Mouse (Mus musculus): ENCODE data around the gene Prkg1. TPM values are rescaled to one million over a fixed set of nuclear protein-coding genes. Genes with fewer than 3 reads are reported as not detected.

Prkg1 gene
- polyA plus RNA-seq, 1 experiment from 2014 or later = 4.1 TPM

DNA sequence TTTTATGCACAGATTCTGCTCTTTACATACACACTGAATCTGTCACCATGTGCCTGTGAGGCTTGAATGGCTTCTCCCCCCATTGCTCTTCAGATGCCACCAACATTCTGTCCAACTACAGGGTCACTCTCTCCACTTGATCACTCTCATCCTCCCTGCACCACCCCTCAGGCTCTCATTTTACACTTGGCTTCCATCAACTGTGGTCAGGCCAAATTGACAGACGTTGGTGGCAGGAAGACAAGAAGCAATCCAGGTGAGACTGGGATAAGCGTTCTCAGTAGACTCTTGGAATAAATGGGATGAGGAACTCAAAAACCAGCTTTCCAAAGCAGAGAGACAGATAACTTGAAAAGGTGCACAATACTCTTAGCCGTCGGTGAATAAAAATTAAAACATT is 786.7 kb downstream of the Prkg1 start:
- no peak overlapping the region for H3K27ac ChIP-seq
- no peak overlapping the region for H3K4me3 ChIP-seq
- no peaks in the 10 kb centered on the region for H3K4me1 ChIP-seq (replicated peaks)
- H3K36me3 ChIP-seq = no peaks in the 10 kb centered on the region
- H3K9me3 ChIP-seq = no peaks in the 10 kb centered on the region
- no peaks in the 10 kb centered on the region for H3K27me3 ChIP-seq (ENCODE audit: insufficient read depth, poor library complexity, severe bottlenecking)
- DNase-seq (ENCODE audit: low spot score) = no peak
- 87% methylated on average over 4 of the region's 4 CpGs for WGBS

DNA sequence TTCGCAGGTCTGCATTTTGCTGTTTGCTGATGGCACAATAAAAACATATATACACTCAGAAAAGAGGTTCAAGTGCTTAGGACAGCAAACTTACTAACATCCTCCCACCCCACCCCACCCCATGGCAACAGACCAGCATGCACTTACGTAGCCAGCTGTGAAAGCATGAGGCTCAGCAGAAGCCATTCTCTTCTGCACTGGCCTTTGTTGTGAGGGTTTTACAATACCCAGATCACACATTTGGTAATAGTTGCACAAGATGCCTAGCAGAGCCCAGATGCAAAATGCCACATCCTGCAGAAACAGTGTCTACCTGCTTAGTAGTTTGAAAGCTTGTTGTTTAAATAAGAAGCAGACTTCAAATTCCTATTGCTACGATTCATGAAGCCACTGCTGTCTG is 814.2 kb downstream of the Prkg1 start:
- Histone ChIP-seq H3K27me3 (ENCODE audit: insufficient read depth, poor library complexity, severe bottlenecking) (no peaks in the 10 kb centered on the region), H3K36me3 (no peaks in the 10 kb centered on the region), H3K27ac (no peak overlapping the region), H3K4me1 (replicated peaks) (no peaks in the 10 kb centered on the region), H3K4me3 (no peak overlapping the region), H3K9me3 (no peaks in the 10 kb centered on the region)
- DNase-seq (ENCODE audit: low spot score) = no peak
- WGBS = 79% methylated on average over 3 of the region's 3 CpGs

DNA sequence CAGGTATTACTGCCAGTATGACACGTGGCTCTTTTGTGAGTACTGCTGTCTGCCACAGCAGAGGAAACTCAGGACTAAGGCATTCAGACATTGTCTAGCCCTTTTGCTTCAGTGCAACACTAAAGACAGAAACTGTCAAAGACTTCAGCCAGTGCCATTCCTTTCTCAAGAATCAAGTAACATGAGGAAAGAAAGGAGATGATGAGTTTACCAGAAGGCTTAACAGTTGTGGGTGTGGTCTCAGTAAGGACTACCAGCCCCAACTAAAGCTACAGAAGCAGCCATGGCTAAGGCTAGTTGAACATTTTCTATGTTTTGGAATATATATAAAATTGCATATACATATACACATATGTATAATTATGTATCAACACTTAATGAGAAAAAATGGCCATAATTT is 816.6 kb downstream of the Prkg1 start:
- Histone ChIP-seq H3K27ac (no peak overlapping the region), H3K36me3 (no peaks in the 10 kb centered on the region), H3K4me1 (replicated peaks) (no peaks in the 10 kb centered on the region), H3K4me3 (no peak overlapping the region), H3K27me3 (ENCODE audit: insufficient read depth, poor library complexity, severe bottlenecking) (no peaks in the 10 kb centered on the region), H3K9me3 (no peaks in the 10 kb centered on the region)
- DNase-seq (ENCODE audit: low spot score) = no peak
- 58% methylated on average over 1 of the region's 1 CpGs for WGBS

DNA sequence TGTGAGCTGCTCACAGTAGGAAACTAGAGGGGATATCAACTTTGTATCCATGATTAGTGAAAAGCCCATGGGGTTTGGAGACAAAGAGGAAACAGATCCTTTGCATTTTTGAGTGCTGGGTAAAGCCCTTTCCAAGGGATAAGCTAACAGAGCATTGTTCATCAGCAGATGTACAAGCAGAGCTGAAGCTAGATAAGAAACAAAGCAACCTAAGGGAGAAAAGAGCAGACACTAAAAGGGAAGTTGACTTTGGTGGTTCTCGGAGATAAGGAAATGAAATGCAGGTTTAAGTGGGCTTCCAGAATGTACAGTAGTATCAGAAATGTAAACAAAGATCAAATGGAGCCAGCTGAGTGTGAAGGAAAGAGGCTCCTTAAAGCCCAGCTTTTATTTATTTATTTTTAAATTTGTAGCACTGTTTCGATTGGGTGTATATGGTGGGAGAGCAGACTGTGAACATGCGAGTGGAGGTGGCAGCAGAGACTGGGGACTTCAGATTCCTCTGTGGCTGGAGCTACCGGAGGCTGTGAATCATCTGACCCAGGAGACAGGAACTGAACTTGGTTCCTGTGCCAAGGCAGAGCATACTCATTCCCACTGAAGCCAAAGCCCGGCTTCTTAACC is 822.4 kb downstream of the Prkg1 start:
- 59% methylated on average over 5 of the region's 5 CpGs for WGBS
- Histone ChIP-seq H3K9me3 (no peaks in the 10 kb centered on the region), H3K27ac (no peak overlapping the region; the same call in 1 of the 2 replicates), H3K4me3 (no peak overlapping the region), H3K4me1 (replicated peaks) (no peaks in the 10 kb centered on the region), H3K36me3 (no peaks in the 10 kb centered on the region), H3K27me3 (ENCODE audit: insufficient read depth, poor library complexity, severe bottlenecking) (no peaks in the 10 kb centered on the region)
- no peak for DNase-seq (ENCODE audit: low spot score)

DNA sequence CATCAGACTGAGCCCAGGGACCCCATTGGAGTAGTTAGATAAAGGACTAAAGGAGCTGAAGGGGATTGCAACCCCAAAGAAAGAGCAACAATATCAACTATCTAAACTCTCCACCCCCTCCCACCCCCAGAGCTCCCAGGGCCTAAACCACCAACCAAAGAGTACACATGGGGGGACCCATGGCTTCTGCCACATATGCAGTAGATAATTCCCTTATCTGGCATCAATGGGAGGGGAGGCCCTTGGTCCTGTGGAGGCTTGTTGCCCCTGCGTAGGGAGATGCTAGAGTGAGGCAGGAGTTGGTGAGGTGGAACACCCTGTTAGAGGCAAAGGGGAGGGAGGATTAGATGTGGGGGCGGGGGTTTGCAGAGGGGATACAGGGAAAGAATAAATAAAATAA is 826.8 kb downstream of the Prkg1 start:
- Histone ChIP-seq H3K4me1 (replicated peaks) (no peaks in the 10 kb centered on the region), H3K27ac (no peak overlapping the region), H3K36me3 (no peaks in the 10 kb centered on the region), H3K4me3 (no peak overlapping the region), H3K27me3 (ENCODE audit: insufficient read depth, poor library complexity, severe bottlenecking) (no peaks in the 10 kb centered on the region), H3K9me3 (no peaks in the 10 kb centered on the region)
- DNase-seq (ENCODE audit: low spot score) = no peak
- 87% methylated on average over 2 of the region's 2 CpGs for WGBS

DNA sequence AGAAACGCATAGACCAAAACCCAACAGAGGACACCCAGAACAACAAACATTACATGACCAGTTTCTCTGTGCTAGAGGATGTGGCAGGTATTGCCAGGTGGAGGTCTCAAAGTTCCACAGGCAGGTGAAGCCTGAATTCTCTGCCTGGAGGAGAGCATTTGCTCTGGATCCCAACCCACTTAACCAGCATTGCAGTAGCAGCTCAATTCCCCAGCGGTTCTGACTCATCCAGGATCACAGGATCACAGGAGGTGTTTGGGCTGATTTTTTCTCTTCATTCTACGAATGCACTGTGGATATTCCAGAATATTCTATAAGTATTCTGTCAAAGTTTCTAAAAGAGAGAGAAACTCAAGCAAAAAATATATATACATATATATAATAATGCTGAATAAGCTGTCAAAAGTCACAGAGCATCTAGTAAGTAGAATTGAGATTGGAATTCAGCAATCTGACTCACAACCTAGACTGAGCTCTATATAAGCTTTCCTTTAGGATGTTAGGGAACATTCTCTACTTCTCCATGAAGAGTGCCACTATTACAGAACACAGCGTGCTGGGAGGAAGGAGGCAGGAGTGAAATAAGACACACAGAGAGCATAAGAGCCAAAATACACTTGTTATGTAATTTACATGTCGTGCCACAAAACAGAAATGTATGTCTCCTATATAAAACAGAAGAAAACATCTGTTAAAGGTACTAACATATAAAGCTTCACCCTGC is 833.2 kb downstream of the Prkg1 start:
- no peak overlapping the region for H3K27ac ChIP-seq
- H3K9me3 ChIP-seq = no peaks in the 10 kb centered on the region
- no peak for DNase-seq (ENCODE audit: low spot score)
- no peaks in the 10 kb centered on the region for H3K27me3 ChIP-seq (ENCODE audit: insufficient read depth, poor library complexity, severe bottlenecking)
- H3K36me3 ChIP-seq = no peaks in the 10 kb centered on the region
- H3K4me1 ChIP-seq (replicated peaks) = no peaks in the 10 kb centered on the region
- 86% methylated on average over 5 of the region's 5 CpGs for WGBS
- no peak overlapping the region for H3K4me3 ChIP-seq

DNA sequence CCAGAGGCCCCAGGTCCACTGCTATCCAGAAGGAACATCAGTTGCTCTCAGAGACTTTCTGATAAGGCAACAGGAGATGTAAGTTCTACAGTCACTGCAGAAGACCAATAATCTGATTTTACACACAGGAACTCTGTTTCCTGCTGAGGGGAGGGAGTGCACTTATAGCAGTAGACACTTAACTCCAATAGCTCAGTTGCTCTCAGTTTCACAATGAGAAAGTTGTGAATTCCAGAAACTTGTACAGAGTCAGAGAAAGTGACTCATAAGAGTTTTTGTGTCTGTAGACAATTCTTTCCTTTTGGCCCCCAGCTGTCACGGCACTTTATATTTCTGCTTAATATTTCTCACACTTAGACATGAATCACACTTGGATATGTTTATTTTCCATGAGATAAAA is 840.8 kb downstream of the Prkg1 start:
- Histone ChIP-seq H3K4me3 (no peak overlapping the region), H3K9me3 (no peaks in the 10 kb centered on the region), H3K27me3 (ENCODE audit: insufficient read depth, poor library complexity, severe bottlenecking) (no peaks in the 10 kb centered on the region), H3K36me3 (no peaks in the 10 kb centered on the region), H3K27ac (no peak overlapping the region), H3K4me1 (replicated peaks) (no peaks in the 10 kb centered on the region)
- 95% methylated on average over 1 of the region's 1 CpGs for WGBS
- no peak for DNase-seq (ENCODE audit: low spot score)

DNA sequence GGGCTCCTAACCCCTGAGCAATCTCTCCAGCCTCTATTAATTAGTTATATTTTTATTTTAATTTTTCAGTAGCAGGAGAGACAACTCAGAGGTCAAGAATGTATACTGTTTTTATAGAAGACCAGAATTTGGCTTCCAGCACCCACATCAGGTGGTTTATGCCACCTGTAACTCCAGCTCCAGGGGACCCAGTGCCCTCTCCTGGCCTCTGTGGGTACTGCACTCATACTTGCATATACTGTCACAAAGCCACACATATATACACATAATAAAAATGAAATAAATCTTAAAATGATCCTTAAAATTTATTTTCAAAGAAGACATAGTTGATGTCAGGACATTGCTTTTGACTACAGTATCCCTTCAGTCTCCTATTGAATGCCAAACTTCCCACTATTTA is 862.5 kb downstream of the Prkg1 start:
- DNase-seq (ENCODE audit: low spot score) = no peak
- H3K9me3 ChIP-seq = no peaks in the 10 kb centered on the region
- H3K27ac ChIP-seq = no peak overlapping the region
- no peak overlapping the region for H3K4me3 ChIP-seq
- H3K36me3 ChIP-seq = no peaks in the 10 kb centered on the region
- no peaks in the 10 kb centered on the region for H3K27me3 ChIP-seq (ENCODE audit: insufficient read depth, poor library complexity, severe bottlenecking)
- H3K4me1 ChIP-seq (replicated peaks) = peaks cover 8% of the 10 kb centered on the region; the same call in 1 of the 2 replicates

DNA sequence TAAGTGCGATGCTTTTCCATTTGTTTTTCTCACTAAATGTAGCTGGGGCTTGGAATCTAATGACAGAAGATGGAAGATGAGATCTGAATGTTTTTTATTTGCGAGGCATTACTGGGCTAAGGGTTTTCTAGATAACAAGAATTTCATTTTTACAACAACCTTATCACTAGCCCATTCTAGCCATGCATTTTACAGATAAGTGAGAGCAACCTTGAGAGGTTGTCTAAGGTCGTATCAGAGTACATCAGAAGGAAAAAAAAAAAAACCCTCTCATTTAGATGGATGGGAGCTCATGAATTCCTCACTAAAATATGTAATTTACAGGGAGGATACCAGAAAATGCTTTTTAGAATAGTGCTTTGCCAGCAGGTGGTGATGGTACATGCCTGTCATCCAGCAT is 863.8 kb downstream of the Prkg1 start:
- Histone ChIP-seq H3K27me3 (ENCODE audit: insufficient read depth, poor library complexity, severe bottlenecking) (no peaks in the 10 kb centered on the region), H3K9me3 (no peaks in the 10 kb centered on the region), H3K36me3 (no peaks in the 10 kb centered on the region), H3K4me1 (replicated peaks) (peaks cover 8% of the 10 kb centered on the region; the same call in 1 of the 2 replicates), H3K4me3 (no peak overlapping the region), H3K27ac (no peak overlapping the region)
- DNase-seq (ENCODE audit: low spot score) = no peak
- WGBS = 88% methylated on average over 3 of the region's 3 CpGs

DNA sequence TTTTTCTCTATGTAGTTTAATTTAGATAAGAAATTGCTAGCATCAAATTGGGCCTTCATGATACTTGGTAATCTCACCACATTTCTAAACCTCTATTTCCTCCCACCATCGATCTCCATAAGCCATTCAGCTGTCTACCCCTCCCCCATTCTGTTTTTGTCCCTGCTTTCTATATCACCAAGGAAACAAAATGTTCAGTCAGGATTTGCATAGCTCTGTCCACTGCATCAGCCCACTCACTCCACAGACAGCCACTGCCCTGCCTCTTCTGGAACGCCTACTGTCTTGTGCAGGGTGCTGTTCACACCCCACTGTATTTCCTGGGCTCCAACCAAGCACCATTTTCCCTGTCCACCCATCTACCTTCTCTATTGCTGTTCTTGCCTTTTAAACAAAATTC is 874.5 kb downstream of the Prkg1 start:
- Histone ChIP-seq H3K9me3 (no peaks in the 10 kb centered on the region), H3K36me3 (no peaks in the 10 kb centered on the region), H3K4me1 (replicated peaks) (peaks cover 13% of the 10 kb centered on the region), H3K27ac (peak overlapping the region; percentile 56; the same call in 1 of the 2 replicates), H3K27me3 (ENCODE audit: insufficient read depth, poor library complexity, severe bottlenecking) (no peaks in the 10 kb centered on the region), H3K4me3 (no peak overlapping the region)
- WGBS = 69% methylated on average over 2 of the region's 2 CpGs
- DNase-seq (ENCODE audit: low spot score) = peak; percentile 34

DNA sequence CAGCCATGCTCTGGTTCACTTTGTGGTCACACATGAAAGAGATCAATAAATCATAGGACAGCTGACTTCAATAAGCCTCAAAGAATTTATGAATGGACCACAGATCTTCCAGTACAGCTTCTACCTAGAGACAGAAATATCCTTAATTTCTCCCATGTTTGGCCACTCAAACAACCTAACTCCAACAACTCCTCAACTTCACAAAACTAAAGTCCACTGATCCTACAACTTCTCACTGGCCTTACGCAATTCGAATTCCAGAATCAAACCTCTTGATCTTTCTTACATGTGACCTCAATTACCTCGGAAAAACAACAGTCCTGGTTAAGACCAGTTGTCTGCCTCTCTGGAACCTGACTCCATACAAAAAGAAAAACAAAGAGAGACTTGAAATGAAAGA is 875.0 kb downstream of the Prkg1 start:
- peaks cover 13% of the 10 kb centered on the region for H3K4me1 ChIP-seq (replicated peaks)
- H3K27ac ChIP-seq = peak overlapping the region; percentile 56; the same call in 1 of the 2 replicates
- no peaks in the 10 kb centered on the region for H3K36me3 ChIP-seq
- WGBS = 66% methylated on average over 3 of the region's 3 CpGs
- no peaks in the 10 kb centered on the region for H3K27me3 ChIP-seq (ENCODE audit: insufficient read depth, poor library complexity, severe bottlenecking)
- no peaks in the 10 kb centered on the region for H3K9me3 ChIP-seq
- no peak overlapping the region for H3K4me3 ChIP-seq
- no peak for DNase-seq (ENCODE audit: low spot score)

DNA sequence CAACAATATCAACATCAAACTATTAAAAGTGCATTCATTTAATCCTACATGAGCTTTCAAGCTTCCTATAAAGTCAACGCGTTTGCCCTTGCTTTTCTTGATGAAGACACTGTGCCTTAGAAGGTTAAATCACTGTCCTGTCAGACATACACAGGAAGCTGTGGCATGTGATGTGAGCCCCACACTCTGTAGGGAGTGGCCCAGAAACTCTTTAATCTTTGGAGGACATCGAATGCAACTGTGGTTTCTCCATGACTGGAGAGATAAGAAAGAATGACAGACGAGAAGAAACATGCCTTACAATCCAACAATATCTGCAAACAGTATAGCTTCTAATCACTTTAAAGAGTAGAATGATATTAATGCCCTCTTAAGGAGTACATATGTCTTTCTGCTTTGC is 903.4 kb downstream of the Prkg1 start:
- no peak for DNase-seq (ENCODE audit: low spot score)
- Histone ChIP-seq H3K9me3 (no peaks in the 10 kb centered on the region), H3K4me1 (replicated peaks) (no peaks in the 10 kb centered on the region), H3K27ac (no peak overlapping the region), H3K27me3 (ENCODE audit: insufficient read depth, poor library complexity, severe bottlenecking) (no peaks in the 10 kb centered on the region), H3K4me3 (no peak overlapping the region), H3K36me3 (no peaks in the 10 kb centered on the region)
- whole genome bisulfite sequencing = 90% methylated on average over 4 of the region's 4 CpGs

DNA sequence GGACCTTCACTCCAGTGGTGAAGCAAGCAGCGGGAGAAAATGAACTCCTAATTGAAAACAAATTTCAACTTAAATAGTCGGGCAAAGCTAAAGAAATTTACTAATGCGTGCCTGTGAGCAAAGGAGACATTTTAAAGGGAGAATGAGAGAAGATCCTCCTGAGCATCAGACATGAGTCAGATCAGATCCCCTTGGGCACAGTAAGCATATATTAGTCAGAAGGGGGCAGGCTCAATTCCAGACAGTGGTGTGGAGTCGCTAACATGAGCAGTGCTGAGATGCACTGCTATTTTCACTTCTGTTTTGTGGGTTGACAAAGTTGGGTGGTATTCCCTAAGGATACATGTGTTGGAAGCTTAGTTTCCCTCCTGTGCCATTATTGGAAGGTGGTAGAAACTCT is 913.8 kb downstream of the Prkg1 start:
- Histone ChIP-seq H3K27ac (no peak overlapping the region), H3K27me3 (ENCODE audit: insufficient read depth, poor library complexity, severe bottlenecking) (no peaks in the 10 kb centered on the region), H3K4me3 (no peak overlapping the region), H3K4me1 (replicated peaks) (no peaks in the 10 kb centered on the region), H3K36me3 (no peaks in the 10 kb centered on the region), H3K9me3 (no peaks in the 10 kb centered on the region)
- no peak for DNase-seq (ENCODE audit: low spot score)
- 86% methylated on average over 4 of the region's 4 CpGs for WGBS

All from hindbrain, embryonic 10.5 days (tissue).